Mouse (Mus musculus) megakaryocyte, embryonic 14.5 days (primary cell): ENCODE data around the gene Itpr1.

ENCODE experiments used
- FLI1 ChIP-seq: IDR thresholded peaks from 2 replicates; pipeline ENCODE4 v1.6.1; 2012; ENCODE audit warnings: low read length, inconsistent platforms, mixed read lengths
- GATA1 ChIP-seq: IDR thresholded peaks from 3 replicates; pipeline ENCODE4 v1.6.1; 2012; ENCODE audit warnings: mixed read lengths, low read length, inconsistent platforms, borderline replicate concordance

DNA sequence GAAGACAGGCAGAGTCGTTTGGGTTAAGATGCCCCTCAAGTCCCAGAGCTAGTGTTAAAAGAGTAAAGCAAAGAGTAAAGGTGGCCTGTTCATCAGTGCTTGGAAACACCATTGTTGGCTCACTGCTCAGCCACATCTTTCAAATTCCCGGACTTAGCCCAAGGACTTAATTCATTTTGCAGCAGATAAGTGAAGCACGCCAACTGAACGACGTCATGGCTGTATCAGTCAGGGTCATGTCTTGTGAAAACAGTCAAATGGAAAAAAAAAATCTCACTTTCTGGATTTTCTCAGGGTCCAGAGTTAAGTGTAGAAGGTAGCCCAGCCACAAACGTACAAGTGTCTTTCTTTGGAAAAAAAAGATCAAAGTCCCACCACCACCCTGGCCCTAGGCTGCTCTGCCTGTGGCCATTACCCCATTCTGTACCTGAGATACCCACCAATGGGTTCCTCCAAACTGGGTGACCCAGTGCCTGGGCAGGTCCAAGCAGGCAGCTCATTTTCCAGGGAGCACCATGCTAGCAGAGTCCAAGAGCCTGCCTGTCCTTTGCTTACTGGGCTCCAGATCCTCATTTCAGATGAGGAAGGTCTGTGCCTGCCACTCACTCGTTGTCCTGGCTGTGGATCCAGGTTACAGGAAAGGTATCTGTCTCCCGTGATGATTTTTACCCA lies 251.5 kb downstream of the Itpr1 start:
- TF ChIP-seq FLI1, result no peak
- TF ChIP-seq GATA1, result no peak
